Mouse (Mus musculus) CH12.LX (cell line): ENCODE results near the gene Klhl26. TPM values are rescaled to one million over a fixed set of nuclear protein-coding genes. Genes with fewer than 3 reads are reported as not detected.

ENCODE experiments used
- DNase-seq: peaks from one replicate; pipeline ENCODE4 v3.0.0-alpha.2; 2013; ENCODE audit errors: extremely low read depth
- H3K27ac ChIP-seq: 2 replicates; pipeline ENCODE4 v1.5.1; 2012; ENCODE audit warnings: low read depth, mild to moderate bottlenecking, control low read depth, moderate library complexity; ENCODE audit not compliant: insufficient read depth
- H3K27me3 ChIP-seq: replicated peaks from 2 replicates; pipeline ENCODE3; 2012; ENCODE audit warnings: inconsistent platforms
- H3K36me3 ChIP-seq, 2 experiments: replicated peaks in 1 of 2; 2 replicates each; pipeline versions ENCODE3 to v1.6.1; 2012; ENCODE audit warnings: inconsistent platforms in 1 of 2, low read length in 1 of 2, mild to moderate bottlenecking in 1 of 2, mixed read lengths in 1 of 2, moderate library complexity in 1 of 2; ENCODE audit not compliant: control insufficient read depth in 1 of 2, insufficient read depth in 1 of 2
- H3K4me1 ChIP-seq, 2 experiments: 2 replicates each; pipeline ENCODE4 v1.6.1; 2012; ENCODE audit warnings: inconsistent platforms in 1 of 2, moderate library complexity in 1 of 2; ENCODE audit not compliant: insufficient read depth in 2 of 2, control insufficient read depth in 1 of 2
- H3K4me2 ChIP-seq: 2 replicates; pipeline ENCODE4 v1.6.1; 2012; ENCODE audit warnings: low read depth, mild to moderate bottlenecking, control low read depth; ENCODE audit not compliant: poor library complexity, insufficient read depth, severe bottlenecking
- H3K4me3 ChIP-seq, 3 experiments: fragments of 150-350 bp in 1 of 3; sonication (generic) in 1 of 3; replicated peaks in 1 of 3; 2 replicates each; pipeline versions ENCODE3 to v1.5.1; 2011 to 2012; ENCODE audit warnings: low read depth in 2 of 3, low read length in 2 of 3, mild to moderate bottlenecking in 2 of 3, moderate library complexity in 2 of 3, control low read depth in 1 of 3, improper control_type of control experiment in 1 of 3, inconsistent platforms in 1 of 3, mixed read lengths in 1 of 3; ENCODE audit not compliant: poor library complexity in 1 of 3
- H3K79me2 ChIP-seq: replicated peaks from 2 replicates; pipeline ENCODE4 v1.6.1; 2012; ENCODE audit warnings: mild to moderate bottlenecking, moderate library complexity; ENCODE audit not compliant: control insufficient read depth, poor library complexity, insufficient read depth, severe bottlenecking; ENCODE audit errors: extremely low read depth
- H3K9ac ChIP-seq: 2 replicates; pipeline ENCODE4 v1.6.1; 2012; ENCODE audit warnings: low read depth, mild to moderate bottlenecking, control low read depth, moderate library complexity; ENCODE audit not compliant: insufficient read depth
- H3K9me3 ChIP-seq: replicated peaks from 2 replicates; pipeline ENCODE3; 2012; ENCODE audit warnings: low read length, inconsistent platforms, mixed read lengths
- BHLHE40 ChIP-seq: IDR thresholded peaks from 2 replicates; pipeline ENCODE4 v1.6.1; 2011; ENCODE audit warnings: mild to moderate bottlenecking, low read depth, low read length, improper control_type of control experiment
- CHD1 ChIP-seq: IDR thresholded peaks from 2 replicates; pipeline ENCODE4 v1.6.1; 2012; ENCODE audit warnings: low read depth, low read length, improper control_type of control experiment, inconsistent platforms
- E2F4 ChIP-seq: IDR thresholded peaks from 2 replicates; pipeline ENCODE4 v1.6.1; 2011; ENCODE audit warnings: low read depth, low read length, improper control_type of control experiment; ENCODE audit not compliant: insufficient replicate concordance
- EP300 ChIP-seq: IDR thresholded peaks from 2 replicates; pipeline ENCODE4 v1.6.1; 2011; ENCODE audit warnings: low read length, improper control_type of control experiment
- ETS1 ChIP-seq: conservative IDR thresholded peaks from 2 replicates; pipeline ENCODE4 v1.6.1; 2012; ENCODE audit warnings: low read depth, mild to moderate bottlenecking, inconsistent platforms, low read length, improper control_type of control experiment, moderate library complexity
- GABPA ChIP-seq: IDR thresholded peaks from 2 replicates; pipeline ENCODE4 v1.6.1; 2012; ENCODE audit warnings: low read depth, low read length, improper control_type of control experiment, inconsistent platforms; ENCODE audit not compliant: insufficient replicate concordance
- JUND ChIP-seq: conservative IDR thresholded peaks from 2 replicates; pipeline ENCODE4 v1.6.1; 2011; ENCODE audit warnings: low read depth, low read length, improper control_type of control experiment
- KAT2A ChIP-seq: IDR thresholded peaks from 2 replicates; pipeline ENCODE4 v1.6.1; 2012; ENCODE audit warnings: low read length, improper control_type of control experiment, inconsistent platforms; ENCODE audit not compliant: insufficient replicate concordance
- MAFK ChIP-seq: IDR thresholded peaks from 2 replicates; pipeline ENCODE4 v1.6.1; 2011; ENCODE audit warnings: low read length, improper control_type of control experiment; ENCODE audit not compliant: insufficient replicate concordance
- MAZ ChIP-seq: IDR thresholded peaks from 2 replicates; pipeline ENCODE4 v1.6.1; 2012; ENCODE audit warnings: low read depth, mild to moderate bottlenecking, inconsistent platforms, low read length, improper control_type of control experiment, moderate library complexity
- MEF2A ChIP-seq: IDR thresholded peaks from 2 replicates; pipeline ENCODE4 v1.6.1; 2014; ENCODE audit warnings: low read depth, mild to moderate bottlenecking, inconsistent platforms, low read length, improper control_type of control experiment, borderline replicate concordance
- MXI1 ChIP-seq: IDR thresholded peaks from 2 replicates; pipeline ENCODE4 v1.6.1; 2011; ENCODE audit warnings: mild to moderate bottlenecking, low read depth, low read length, improper control_type of control experiment
- MYC ChIP-seq: IDR thresholded peaks from 2 replicates; pipeline ENCODE4 v1.6.1; 2011; ENCODE audit warnings: low read depth, mild to moderate bottlenecking, improper control_type of control experiment, low read length
- NELFE ChIP-seq: IDR thresholded peaks from 2 replicates; pipeline ENCODE4 v1.6.1; 2011; ENCODE audit warnings: low read depth, low read length, improper control_type of control experiment
- POLR2A ChIP-seq: IDR thresholded peaks from 2 replicates; pipeline ENCODE4 v1.6.1; 2011; ENCODE audit warnings: low read depth, mild to moderate bottlenecking, improper control_type of control experiment, low read length
- POLR2AphosphoS2 ChIP-seq: IDR thresholded peaks from 2 replicates; pipeline ENCODE4 v1.6.1; 2011; ENCODE audit warnings: low read depth, low read length, improper control_type of control experiment
- RAD21 ChIP-seq: IDR thresholded peaks from 2 replicates; pipeline ENCODE4 v1.6.1; 2011; ENCODE audit warnings: low read depth, mild to moderate bottlenecking, low read length, improper control_type of control experiment, moderate library complexity
- RCOR1 ChIP-seq: conservative IDR thresholded peaks from 2 replicates; pipeline ENCODE4 v1.6.1; 2012; ENCODE audit warnings: low read depth, mild to moderate bottlenecking, inconsistent platforms, low read length, improper control_type of control experiment
- SIN3A ChIP-seq: IDR thresholded peaks from 2 replicates; pipeline ENCODE4 v1.6.1; 2012; ENCODE audit warnings: low read length, improper control_type of control experiment, inconsistent platforms
- TBP ChIP-seq: conservative IDR thresholded peaks from 2 replicates; pipeline ENCODE4 v1.6.1; 2011; ENCODE audit warnings: low read depth, low read length, improper control_type of control experiment
- TCF12 ChIP-seq: IDR thresholded peaks from 2 replicates; pipeline ENCODE4 v1.6.1; 2014; ENCODE audit warnings: low read depth, mild to moderate bottlenecking, inconsistent platforms, low read length, improper control_type of control experiment
- USF1 ChIP-seq: IDR thresholded peaks from 2 replicates; pipeline ENCODE4 v1.6.1; 2014; ENCODE audit warnings: low read depth, mild to moderate bottlenecking, inconsistent platforms, low read length, improper control_type of control experiment
- USF2 ChIP-seq: conservative IDR thresholded peaks from 2 replicates; pipeline ENCODE4 v1.6.1; 2011; ENCODE audit warnings: low read depth, low read length, improper control_type of control experiment
- ZC3H11A ChIP-seq: IDR thresholded peaks from 2 replicates; pipeline ENCODE4 v1.6.1; 2012; ENCODE audit warnings: low read depth, mild to moderate bottlenecking, inconsistent platforms, low read length, improper control_type of control experiment
- ZMIZ1 ChIP-seq: IDR thresholded peaks from 2 replicates; pipeline ENCODE4 v1.6.1; 2012; ENCODE audit warnings: low read depth, mild to moderate bottlenecking, inconsistent platforms, low read length, improper control_type of control experiment
- dilution Hi-C: fragments of 300-500 bp; cut with MboI; formaldehyde crosslinking; loops from 2 replicates; pipeline ENCODE4 v1.14.3; 2020; ENCODE audit warnings: low sequenced_read_pairs; ENCODE audit not compliant: extremely low pct_unique_long_range_greater_than_20kb, extremely low pct_ligation_motif_present
- in situ Hi-C: fragments of 300-500 bp; cut with MboI; formaldehyde crosslinking; loops from 3 replicates; pipeline ENCODE4 v1.14.3; 2019; ENCODE audit warnings: low sequenced_read_pairs, low pct_ligation_motif_present, low pct_unique_long_range_greater_than_20kb, mixed read lengths
- polyA plus RNA-seq: library from polyadenylated mRNA; unstranded; fragments of >175 nt; gene quantifications from 2 replicates; pipeline ENCODE4 v1.2.1, GENCODE M21; 2012; ENCODE audit warnings: low read depth; ENCODE audit not compliant: insufficient read length
- total RNA-seq, 2 experiments: library from RNA; depleted of rRNA; stranded (reverse); fragments of 300-350 nt in 1 of 2; fragments of >200 nt in 1 of 2; gene quantifications; 2 replicates each; pipeline ENCODE4 v1.2.3; 2012 to 2014

Gene Klhl26
- total and polyA plus RNA-seq, 3 experiments = 4.7 to 15.6 (median 6.0) TPM

GRCm38 (mm10) chr8:70469938-70470337 lies 6.8 kb downstream of the Klhl26 start:
- H3K27ac ChIP-seq = no peak overlapping the region
- in situ Hi-C loops = no loop called here

GRCm38 (mm10) chr8:70469295-70469916 lies 7.4 kb downstream of the Klhl26 start:
- Histone ChIP-seq H3K27me3 (no peaks in the 10 kb centered on the region), H3K36me3 (peaks cover 9 to 87% of the 10 kb centered on the region in 2 experiments), H3K9me3 (no peaks in the 10 kb centered on the region), H3K4me2 (no peak overlapping the region), H3K79me2 (no peaks in the 10 kb centered on the region), H3K4me1 (no peaks in the 10 kb centered on the region), H3K9ac (no peak overlapping the region), H3K4me3 (no peak overlapping the region), H3K27ac (no peak overlapping the region)
- dilution Hi-C loops = no loop called here
- no peak for DNase-seq
- in situ Hi-C loops = no loop called here
- TF ChIP-seq RCOR1 (no peak), EP300 (no peak), TBP (no peak), USF2 (no peak)

More at GRCm38 (mm10) chr8:70469938-70470337, 6.8 kb downstream of the Klhl26 start:
- H3K36me3 ChIP-seq = peaks cover 9 to 82% of the 10 kb centered on the region in 2 experiments
- dilution Hi-C loops = no loop called here
- no peaks in the 10 kb centered on the region for H3K79me2 ChIP-seq
- no peak for DNase-seq
- no peak overlapping the region for H3K4me3 ChIP-seq
- H3K9me3 ChIP-seq = no peaks in the 10 kb centered on the region
- no peak overlapping the region for H3K4me2 ChIP-seq
- H3K4me1 ChIP-seq = peaks cover 0 to 1% of the 10 kb centered on the region in 2 experiments; a peak in 1 of 4 replicates
- no peaks in the 10 kb centered on the region for H3K27me3 ChIP-seq
- H3K9ac ChIP-seq = no peak overlapping the region
- no peak for TF ChIP-seq JUND
- no peak for TF ChIP-seq NELFE
- TF ChIP-seq TCF12 = no peak
- no peak for TF ChIP-seq RAD21
- TF ChIP-seq ZC3H11A = no peak
- TF ChIP-seq CHD1 = no peak
- no peak for TF ChIP-seq E2F4
- no peak for TF ChIP-seq MAFK

- H3K9me3 ChIP-seq = no peaks in the 10 kb centered on the region
- peaks cover 9 to 91% of the 10 kb centered on the region in 2 experiments for H3K36me3 ChIP-seq
- dilution Hi-C loops = no loop called here
- no peaks in the 10 kb centered on the region for H3K27me3 ChIP-seq
- no peak for DNase-seq
- H3K9ac ChIP-seq = no peak overlapping the region
- no peak overlapping the region for H3K4me3 ChIP-seq
- no peaks in the 10 kb centered on the region for H3K79me2 ChIP-seq
- TF ChIP-seq MYC = no peak
- no peak for TF ChIP-seq ETS1
- no peak for TF ChIP-seq MXI1
- no peak for TF ChIP-seq POLR2A
- TF ChIP-seq POLR2AphosphoS2 = no peak
- no peak for TF ChIP-seq MAZ
- no peak for TF ChIP-seq ZMIZ1
- TF ChIP-seq SIN3A = no peak
- no peak for TF ChIP-seq MAFK
- TF ChIP-seq JUND = no peak
- TF ChIP-seq GABPA = no peak
- no peak for TF ChIP-seq KAT2A
- no peak for TF ChIP-seq ZC3H11A
- TF ChIP-seq CHD1 = no peak
- TF ChIP-seq RCOR1 = no peak
- no peak for TF ChIP-seq MEF2A
- TF ChIP-seq BHLHE40 = no peak
- no peak for TF ChIP-seq TBP
- no peak for TF ChIP-seq USF1
- H3K4me2 ChIP-seq = no peak overlapping the region
- no peaks in the 10 kb centered on the region for H3K4me1 ChIP-seq
- in situ Hi-C loops = no loop called here
- no peak overlapping the region for H3K27ac ChIP-seq
Observed at GRCm38 (mm10) chr8:70468733-70469132, 8.0 kb downstream of the Klhl26 start.
